Mouse (Mus musculus) myocyte (in vitro differentiated cells): ENCODE results near the gene 1700016D06Rik.

Source experiments
- CEBPB ChIP-seq: IDR thresholded peaks from 2 replicates; pipeline ENCODE4 v1.6.1; 2011; ENCODE audit warnings: mild to moderate bottlenecking, moderate library complexity; ENCODE audit not compliant: poor library complexity, insufficient read depth, severe bottlenecking
- E2F4 ChIP-seq: IDR thresholded peaks from one replicate; pipeline ENCODE4 v1.6.1; 2011; ENCODE audit warnings: mild to moderate bottlenecking, control low read depth, moderate library complexity; ENCODE audit not compliant: insufficient read depth
- MAX ChIP-seq: IDR thresholded peaks from one replicate; pipeline ENCODE4 v1.6.1; 2011; ENCODE audit warnings: low read depth, mild to moderate bottlenecking, control low read depth
- MYOD1 ChIP-seq, 3 experiments: IDR thresholded peaks; one replicate each; pipeline ENCODE4 v1.6.1; 2011; ENCODE audit warnings: control low read depth in 2 of 3, low read depth in 2 of 3, mild to moderate bottlenecking in 2 of 3, moderate library complexity in 1 of 3; ENCODE audit not compliant: insufficient read length in 2 of 3, control insufficient read depth in 1 of 3
- MYOG ChIP-seq, 3 experiments: IDR thresholded peaks; one replicate each; pipeline ENCODE4 v1.6.1; 2011; ENCODE audit warnings: control low read depth in 2 of 3, low read depth in 2 of 3, mild to moderate bottlenecking in 2 of 3; ENCODE audit not compliant: insufficient read length in 2 of 3, control insufficient read depth in 1 of 3, insufficient read depth in 1 of 3
- POLR2A ChIP-seq: IDR thresholded peaks from one replicate; pipeline ENCODE4 v1.6.1; 2011; ENCODE audit warnings: low read depth, mild to moderate bottlenecking, control low read depth, moderate library complexity; ENCODE audit not compliant: insufficient read length
- POLR2AphosphoS2 ChIP-seq: IDR thresholded peaks from one replicate; pipeline ENCODE4 v1.6.1; 2011; ENCODE audit warnings: low read depth, control low read depth; ENCODE audit not compliant: insufficient read length
- REST ChIP-seq: IDR thresholded peaks from one replicate; pipeline ENCODE4 v1.6.1; 2011; ENCODE audit warnings: mild to moderate bottlenecking, control low read depth, moderate library complexity; ENCODE audit not compliant: insufficient read depth, insufficient read length
- TCF12 ChIP-seq: IDR thresholded peaks from one replicate; pipeline ENCODE4 v1.6.1; 2011; ENCODE audit warnings: mild to moderate bottlenecking, control low read depth; ENCODE audit not compliant: poor library complexity, insufficient read depth, severe bottlenecking
- USF1 ChIP-seq: IDR thresholded peaks from one replicate; pipeline ENCODE4 v1.6.1; 2011; ENCODE audit warnings: low read depth, mild to moderate bottlenecking, control low read depth, moderate library complexity

- TF ChIP-seq MYOD1 (IDR thresholded peaks at IDR 0.05; ENCODE audit: control insufficient read depth in 1 of 3, insufficient read length in 2 of 3, low read depth in 2 of 3) (no peak), POLR2A (no peak), POLR2AphosphoS2 (no peak), TCF12 (no peak), MYOG (IDR thresholded peaks at IDR 0.05; ENCODE audit: control insufficient read depth in 1 of 3, insufficient read depth in 1 of 3, insufficient read length in 2 of 3, low read depth in 2 of 3) (no peak), MAX (no peak), E2F4 (no peak), CEBPB (no peak), USF1 (no peak), REST (no peak)
Observed at GRCm38 (mm10) chr8:11640606-11641005, 60.3 kb downstream of the 1700016D06Rik start.
